Mouse (Mus musculus): ENCODE data around the gene Cnpy1. TPM values are rescaled to one million over a fixed set of nuclear protein-coding genes. Genes with fewer than 3 reads are reported as not detected.

Gene Cnpy1
- polyA plus RNA-seq, 1 experiment from 2014 or later = 0.21 TPM

DNA sequence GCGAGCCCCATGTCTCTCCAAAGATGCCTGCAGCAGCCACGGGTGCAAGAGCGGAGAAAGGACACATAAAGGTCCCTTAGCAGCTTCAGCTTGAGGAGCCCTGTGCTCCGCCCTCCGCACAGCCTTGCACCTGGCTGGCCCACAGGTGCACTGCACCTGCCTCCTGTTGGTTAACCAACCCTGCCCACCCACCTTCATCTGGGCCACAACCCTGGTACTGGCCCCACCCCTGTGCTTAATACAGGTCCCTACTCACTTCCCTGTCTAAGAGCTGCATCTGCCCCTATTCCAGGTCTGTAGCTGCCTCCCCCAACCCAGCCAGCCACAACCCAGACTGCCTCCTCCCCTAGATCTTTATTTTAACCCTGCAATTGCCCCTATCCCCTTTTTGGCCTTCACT lies 16.5 kb upstream of the Cnpy1 start:
- Histone ChIP-seq H3K4me1 (replicated peaks; ENCODE audit: control insufficient read depth, insufficient read depth) (no peaks in the 10 kb centered on the region), H3K4me3 (ENCODE audit: low read depth, low read length) (no peak overlapping the region), H3K9ac (ENCODE audit: low read length) (no peak overlapping the region), H3K4me2 (replicated peaks; ENCODE audit: low read depth) (no peak overlapping the region), H3K27ac (replicated peaks) (no peak overlapping the region), H3K9me3 (ENCODE audit: control insufficient read depth, low read length) (no peaks in the 10 kb centered on the region), H3K36me3 (ENCODE audit: control insufficient read depth, insufficient read depth, low read length) (no peaks in the 10 kb centered on the region), H3K27me3 (ENCODE audit: control insufficient read depth, insufficient read depth, low read length) (no peaks in the 10 kb centered on the region)
- DNase-seq (ENCODE audit: low spot score) (no peak), ATAC-seq (ENCODE audit: low FRiP score, low TSS enrichment) (no peak)
- TF ChIP-seq CTCF (IDR thresholded peaks at IDR 0.05; ENCODE audit: low read depth) = no peak
- TF ChIP-seq EP300 (optimal IDR thresholded peaks at IDR 0.05) = no peak
- WGBS = 78% methylated on average over 5 of the region's 5 CpGs

DNA sequence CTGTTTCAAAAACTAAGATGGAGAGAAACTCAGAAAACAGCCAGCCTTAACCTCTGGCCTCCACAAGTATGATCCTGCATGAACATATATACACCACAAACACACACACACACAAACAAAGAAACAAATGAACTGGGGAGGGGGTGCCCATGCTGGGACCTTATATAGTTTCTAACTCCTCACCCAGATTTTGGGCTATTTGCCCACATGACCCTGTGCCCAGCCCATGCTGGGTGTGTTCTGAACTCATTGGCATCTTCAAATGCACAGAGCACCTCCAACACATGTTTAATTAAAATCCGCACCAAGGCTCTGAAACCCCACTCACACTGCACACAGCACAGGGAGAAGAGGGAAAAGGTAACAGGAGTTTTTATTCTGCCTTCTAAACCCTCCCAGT lies 14.3 kb upstream of the Cnpy1 start:
- DNase-seq (ENCODE audit: low spot score) (no peak), ATAC-seq (ENCODE audit: low FRiP score, low TSS enrichment) (no peak)
- Histone ChIP-seq H3K4me3 (ENCODE audit: low read depth, low read length) (no peak overlapping the region), H3K4me2 (replicated peaks; ENCODE audit: low read depth) (no peak overlapping the region), H3K9ac (ENCODE audit: low read length) (no peak overlapping the region), H3K27ac (replicated peaks) (no peak overlapping the region), H3K4me1 (replicated peaks; ENCODE audit: control insufficient read depth, insufficient read depth) (no peaks in the 10 kb centered on the region), H3K9me3 (ENCODE audit: control insufficient read depth, low read length) (no peaks in the 10 kb centered on the region), H3K36me3 (ENCODE audit: control insufficient read depth, insufficient read depth, low read length) (no peaks in the 10 kb centered on the region), H3K27me3 (ENCODE audit: control insufficient read depth, insufficient read depth, low read length) (no peaks in the 10 kb centered on the region)
- TF ChIP-seq CTCF (IDR thresholded peaks at IDR 0.05; ENCODE audit: low read depth) (no peak), EP300 (optimal IDR thresholded peaks at IDR 0.05) (no peak)
- 90% methylated on average over 1 of the region's 1 CpGs for WGBS

DNA sequence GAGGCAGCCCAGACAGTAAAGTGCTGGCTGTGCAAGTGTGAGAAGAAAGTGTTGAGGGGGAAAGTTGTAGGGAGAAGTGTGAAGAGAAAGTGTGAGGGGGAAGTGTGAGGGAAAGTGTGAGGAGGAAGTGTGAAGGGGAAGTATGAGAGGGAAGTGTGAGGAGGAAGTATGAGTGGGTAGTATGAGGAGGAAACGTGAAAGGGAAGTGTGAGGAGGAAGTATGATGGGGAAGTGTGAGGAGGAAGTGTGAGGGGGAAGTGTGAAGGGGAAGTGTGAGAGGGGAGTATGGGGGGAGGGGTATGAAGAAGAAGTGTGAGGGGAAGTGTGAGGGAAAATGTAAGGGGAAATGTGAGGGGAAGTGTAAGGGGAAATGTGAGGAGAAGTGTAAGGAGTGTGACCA lies 13.8 kb upstream of the Cnpy1 start:
- no peaks in the 10 kb centered on the region for H3K4me1 ChIP-seq (replicated peaks; ENCODE audit: control insufficient read depth, insufficient read depth)
- DNase-seq (ENCODE audit: low spot score) (no peak), ATAC-seq (ENCODE audit: low FRiP score, low TSS enrichment) (no peak)
- 37% methylated on average over 1 of the region's 1 CpGs for WGBS
- TF ChIP-seq EP300 (optimal IDR thresholded peaks at IDR 0.05) = no peak
- TF ChIP-seq CTCF (IDR thresholded peaks at IDR 0.05; ENCODE audit: low read depth) = no peak
- H3K27ac ChIP-seq (replicated peaks) = no peak overlapping the region
- no peaks in the 10 kb centered on the region for H3K36me3 ChIP-seq (ENCODE audit: control insufficient read depth, insufficient read depth, low read length)
- H3K27me3 ChIP-seq (ENCODE audit: control insufficient read depth, insufficient read depth, low read length) = no peaks in the 10 kb centered on the region
- H3K9ac ChIP-seq (ENCODE audit: low read length) = no peak overlapping the region
- no peak overlapping the region for H3K4me3 ChIP-seq (ENCODE audit: low read depth, low read length)
- no peaks in the 10 kb centered on the region for H3K9me3 ChIP-seq (ENCODE audit: control insufficient read depth, low read length)
- H3K4me2 ChIP-seq (replicated peaks; ENCODE audit: low read depth) = no peak overlapping the region

DNA sequence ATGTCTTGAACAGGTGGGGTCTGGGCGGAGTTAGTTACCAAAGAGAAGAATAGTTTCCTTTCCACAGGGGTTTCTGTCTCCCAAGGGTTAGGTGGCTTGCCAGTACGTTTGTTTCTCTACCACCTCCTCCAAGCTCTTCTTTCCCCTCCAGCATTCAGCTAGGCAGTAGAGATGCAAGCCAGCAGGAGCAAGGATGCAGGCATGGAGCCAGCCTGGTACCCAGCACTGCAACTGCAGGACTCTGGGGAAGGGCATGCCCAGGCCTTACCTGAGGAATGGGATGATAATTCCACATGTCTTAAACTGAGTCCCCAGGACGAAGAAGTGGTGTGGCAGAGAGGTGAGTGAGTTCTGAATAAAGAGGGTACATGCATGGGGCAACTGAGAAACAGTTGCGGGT lies 12.2 kb upstream of the Cnpy1 start:
- H3K4me2 ChIP-seq (replicated peaks; ENCODE audit: low read depth) = no peak overlapping the region
- no peaks in the 10 kb centered on the region for H3K36me3 ChIP-seq (ENCODE audit: control insufficient read depth, insufficient read depth, low read length)
- H3K9me3 ChIP-seq (ENCODE audit: control insufficient read depth, low read length) = no peaks in the 10 kb centered on the region
- H3K27me3 ChIP-seq (ENCODE audit: control insufficient read depth, insufficient read depth, low read length) = no peaks in the 10 kb centered on the region
- no peak overlapping the region for H3K4me3 ChIP-seq (ENCODE audit: low read depth, low read length)
- H3K27ac ChIP-seq (replicated peaks) = no peak overlapping the region
- H3K9ac ChIP-seq (ENCODE audit: low read length) = no peak overlapping the region
- DNase-seq (ENCODE audit: low spot score) (no peak), ATAC-seq (ENCODE audit: low FRiP score, low TSS enrichment) (no peak)
- TF ChIP-seq EP300 (optimal IDR thresholded peaks at IDR 0.05) (no peak), CTCF (IDR thresholded peaks at IDR 0.05; ENCODE audit: low read depth) (no peak)
- 71% methylated on average over 4 of the region's 4 CpGs for WGBS
- no peaks in the 10 kb centered on the region for H3K4me1 ChIP-seq (replicated peaks; ENCODE audit: control insufficient read depth, insufficient read depth)

DNA sequence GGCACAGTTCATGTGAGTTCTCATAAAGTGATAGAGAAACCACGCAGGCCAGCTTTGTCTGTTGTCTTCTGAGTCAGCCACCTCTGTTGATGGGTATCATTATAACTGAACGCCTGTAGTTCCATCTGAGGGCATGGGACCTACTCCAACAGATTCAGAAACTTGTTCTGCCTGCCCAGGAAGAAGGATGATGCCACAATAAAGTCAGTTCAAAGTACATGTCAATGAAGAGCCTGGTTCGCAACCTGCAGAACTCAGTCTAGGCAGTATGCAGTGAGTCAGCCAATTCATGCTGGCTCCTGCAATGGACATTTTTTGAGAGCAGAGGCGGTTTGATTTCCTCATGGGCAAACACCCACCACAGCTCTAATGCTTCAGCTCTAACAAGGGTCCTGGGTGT lies 7.4 kb upstream of the Cnpy1 start:
- DNase-seq (ENCODE audit: low spot score) (no peak), ATAC-seq (ENCODE audit: low FRiP score, low TSS enrichment) (no peak)
- Histone ChIP-seq H3K9ac (ENCODE audit: low read length) (no peak overlapping the region), H3K4me1 (replicated peaks; ENCODE audit: control insufficient read depth, insufficient read depth) (no peaks in the 10 kb centered on the region), H3K4me2 (replicated peaks; ENCODE audit: low read depth) (no peak overlapping the region), H3K9me3 (ENCODE audit: control insufficient read depth, low read length) (no peaks in the 10 kb centered on the region), H3K27ac (replicated peaks) (no peak overlapping the region), H3K4me3 (ENCODE audit: low read depth, low read length) (no peak overlapping the region), H3K27me3 (ENCODE audit: control insufficient read depth, insufficient read depth, low read length) (no peaks in the 10 kb centered on the region), H3K36me3 (ENCODE audit: control insufficient read depth, insufficient read depth, low read length) (no peaks in the 10 kb centered on the region)
- no peak for TF ChIP-seq CTCF (IDR thresholded peaks at IDR 0.05; ENCODE audit: low read depth)
- TF ChIP-seq EP300 (optimal IDR thresholded peaks at IDR 0.05) = no peak
- 80% methylated on average over 4 of the region's 4 CpGs for WGBS

DNA sequence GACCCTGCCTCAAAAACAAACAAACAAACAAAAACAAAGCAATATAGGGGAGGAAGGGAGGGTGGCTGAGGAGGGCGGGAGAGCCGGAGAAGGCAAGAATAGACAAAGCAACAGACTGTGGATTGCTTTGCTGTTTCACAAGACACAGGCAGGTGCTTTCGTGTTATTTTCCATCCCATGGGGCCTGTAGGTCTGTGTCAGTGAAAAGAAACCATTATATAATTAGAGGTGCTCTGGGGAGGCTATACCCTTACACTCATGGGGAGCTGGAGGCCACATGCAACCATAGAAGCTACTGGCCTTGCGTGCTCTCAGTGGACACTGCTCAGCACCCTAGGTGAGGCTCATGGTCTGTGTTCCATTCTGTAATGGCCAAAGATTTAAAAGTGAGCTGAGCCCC lies 6.7 kb upstream of the Cnpy1 start:
- no peak for DNase-seq (ENCODE audit: low spot score)
- H3K36me3 ChIP-seq (ENCODE audit: control insufficient read depth, insufficient read depth, low read length) = no peaks in the 10 kb centered on the region
- 91% methylated on average over 4 of the region's 4 CpGs for WGBS
- H3K4me1 ChIP-seq (replicated peaks; ENCODE audit: control insufficient read depth, insufficient read depth) = no peaks in the 10 kb centered on the region
- no peak overlapping the region for H3K27ac ChIP-seq (replicated peaks)
- H3K4me3 ChIP-seq (ENCODE audit: low read depth, low read length) = no peak overlapping the region
- no peak for TF ChIP-seq CTCF (IDR thresholded peaks at IDR 0.05; ENCODE audit: low read depth)
- no peak for TF ChIP-seq EP300 (optimal IDR thresholded peaks at IDR 0.05)
- H3K9me3 ChIP-seq (ENCODE audit: control insufficient read depth, low read length) = no peaks in the 10 kb centered on the region
- no peak overlapping the region for H3K9ac ChIP-seq (ENCODE audit: low read length)
- no peaks in the 10 kb centered on the region for H3K27me3 ChIP-seq (ENCODE audit: control insufficient read depth, insufficient read depth, low read length)
- no peak for ATAC-seq (ENCODE audit: low FRiP score, low TSS enrichment)
- H3K4me2 ChIP-seq (replicated peaks; ENCODE audit: low read depth) = no peak overlapping the region

Data from stomach, postnatal 0 days (tissue).